Mouse (Mus musculus) liver, embryonic 15.5 days (tissue): Measurements from ENCODE around the gene Dennd1a. TPM values are rescaled to one million over a fixed set of nuclear protein-coding genes. Genes with fewer than 3 reads are reported as not detected.

Experiments
- ATAC-seq: fragments of 200-750 bp; cut with Nextera tagmentation; 2 replicates; pipeline ENCODE4 v1.8.0; 2017; ENCODE audit warnings: moderate number of reproducible peaks, mild to moderate bottlenecking, moderate library complexity; ENCODE audit not compliant: insufficient read depth
- H3K27ac ChIP-seq: fragments of 300-500 bp; sonication (generic); replicated peaks from 2 replicates; pipeline ENCODE4 v1.5.1; 2015; ENCODE audit warnings: mild to moderate bottlenecking, inconsistent platforms
- H3K27me3 ChIP-seq: fragments of 300-500 bp; sonication (generic); 2 replicates; pipeline ENCODE4 v1.6.1; 2015; ENCODE audit warnings: mild to moderate bottlenecking, inconsistent platforms
- H3K36me3 ChIP-seq: fragments of 300-500 bp; sonication (generic); replicated peaks from 2 replicates; pipeline ENCODE4 v1.6.1; 2015; ENCODE audit warnings: moderate library complexity, mild to moderate bottlenecking, inconsistent platforms
- H3K4me1 ChIP-seq: fragments of 300-500 bp; sonication (generic); replicated peaks from 2 replicates; pipeline ENCODE4 v1.6.1; 2015; ENCODE audit warnings: inconsistent platforms
- H3K4me2 ChIP-seq: fragments of 300-500 bp; sonication (generic); 2 replicates; pipeline ENCODE4 v1.6.1; 2015; ENCODE audit warnings: moderate library complexity, mild to moderate bottlenecking, inconsistent platforms
- H3K4me3 ChIP-seq: fragments of 300-500 bp; sonication (generic); replicated peaks from 2 replicates; pipeline ENCODE4 v1.5.1; 2015; ENCODE audit warnings: mild to moderate bottlenecking, inconsistent platforms
- H3K9ac ChIP-seq: fragments of 300-500 bp; sonication (generic); 2 replicates; pipeline ENCODE4 v1.6.1; 2015; ENCODE audit warnings: moderate library complexity, mild to moderate bottlenecking, inconsistent platforms
- H3K9me3 ChIP-seq: fragments of 300-500 bp; sonication (generic); replicated peaks from 2 replicates; pipeline ENCODE4 v1.6.1; 2016; ENCODE audit warnings: inconsistent platforms
- WGBS: fragments of 180-500 bp; shearing (Covaris S2); methylation state at CpG from one replicate; pipeline ENCODE4 v1.1.7; 2015; ENCODE audit warnings: mixed read lengths; ENCODE audit not compliant: insufficient replicate concordance; 5-methylcytosine and 5-hydroxymethylcytosine counted together
- polyA plus RNA-seq: library from polyadenylated mRNA; unstranded; fragments of >200 nt; fragmentation: Nextera tagmentation; extraction: Ambion mirVana; gene quantifications from 2 replicates; pipeline ENCODE4 v1.2.1, GENCODE M21; 2015

Dennd1a gene
- polyA plus RNA-seq, 1 experiment from 2014 or later: 9.9 TPM

GRCm38 (mm10) chr2:38165966-38166365 lies 121.2 kb downstream of the Dennd1a start:
- no peak overlapping the region for H3K4me3 ChIP-seq
- H3K9ac ChIP-seq: no peak overlapping the region
- no peaks in the 10 kb centered on the region for H3K36me3 ChIP-seq
- H3K4me1 ChIP-seq: peaks cover 27% of the 10 kb centered on the region
- no peaks in the 10 kb centered on the region for H3K9me3 ChIP-seq
- no peak overlapping the region for H3K4me2 ChIP-seq
- no peak for ATAC-seq
- H3K27me3 ChIP-seq: no peaks in the 10 kb centered on the region
- 83% methylated on average over 5 of the region's 5 CpGs for WGBS
- H3K27ac ChIP-seq: no peak overlapping the region

GRCm38 (mm10) chr2:38164326-38165035 lies 122.7 kb downstream of the Dennd1a start:
- whole genome bisulfite sequencing: 38% methylated on average over 5 of the region's 5 CpGs
- Histone ChIP-seq H3K4me3 (peak overlapping the region; percentile 28), H3K27me3 (no peaks in the 10 kb centered on the region), H3K4me1 (peaks cover 34% of the 10 kb centered on the region), H3K27ac (no peak overlapping the region), H3K36me3 (no peaks in the 10 kb centered on the region), H3K4me2 (peak overlapping the region; percentile 57), H3K9ac (no peak overlapping the region; the same call in 1 of the 2 replicates), H3K9me3 (no peaks in the 10 kb centered on the region)
- no peak for ATAC-seq

GRCm38 (mm10) chr2:38162486-38162885 lies 124.7 kb downstream of the Dennd1a start:
- Histone ChIP-seq H3K27me3 (no peaks in the 10 kb centered on the region), H3K9me3 (no peaks in the 10 kb centered on the region), H3K27ac (no peak overlapping the region), H3K4me2 (no peak overlapping the region), H3K9ac (no peak overlapping the region), H3K36me3 (no peaks in the 10 kb centered on the region), H3K4me3 (no peak overlapping the region), H3K4me1 (peaks cover 34% of the 10 kb centered on the region)
- no peak for ATAC-seq
- WGBS: 88% methylated on average over 3 of the region's 3 CpGs

GRCm38 (mm10) chr2:38161484-38161883 lies 125.7 kb downstream of the Dennd1a start:
- peak overlapping the region; percentile 25; the same call in 1 of the 2 replicates for H3K4me2 ChIP-seq
- peak overlapping the region; percentile 76 for H3K27ac ChIP-seq
- ATAC-seq: peak; percentile 85
- WGBS: 31% methylated on average over 1 of the region's 1 CpGs
- H3K9me3 ChIP-seq: no peaks in the 10 kb centered on the region
- H3K36me3 ChIP-seq: no peaks in the 10 kb centered on the region
- H3K4me1 ChIP-seq: peaks cover 34% of the 10 kb centered on the region
- H3K27me3 ChIP-seq: no peaks in the 10 kb centered on the region
- no peak overlapping the region for H3K4me3 ChIP-seq
- no peak overlapping the region for H3K9ac ChIP-seq

GRCm38 (mm10) chr2:38159736-38160135 lies 127.5 kb downstream of the Dennd1a start:
- Histone ChIP-seq H3K4me2 (no peak overlapping the region), H3K9ac (no peak overlapping the region), H3K4me3 (no peak overlapping the region), H3K36me3 (no peaks in the 10 kb centered on the region), H3K27ac (no peak overlapping the region), H3K9me3 (no peaks in the 10 kb centered on the region), H3K4me1 (peaks cover 31% of the 10 kb centered on the region), H3K27me3 (no peaks in the 10 kb centered on the region)
- ATAC-seq: no peak
- 96% methylated on average over 1 of the region's 1 CpGs for WGBS

- WGBS: 72% methylated on average over 1 of the region's 1 CpGs
- Histone ChIP-seq H3K9ac (no peak overlapping the region), H3K4me1 (peaks cover 16% of the 10 kb centered on the region), H3K27me3 (no peaks in the 10 kb centered on the region), H3K4me3 (no peak overlapping the region), H3K9me3 (no peaks in the 10 kb centered on the region), H3K4me2 (no peak overlapping the region), H3K36me3 (no peaks in the 10 kb centered on the region), H3K27ac (no peak overlapping the region)
- no peak for ATAC-seq
These were observed 130.2 kb downstream of the Dennd1a start for GRCm38 (mm10) chr2:38157002-38157401.

- no peaks in the 10 kb centered on the region for H3K27me3 ChIP-seq
- H3K4me2 ChIP-seq: no peak overlapping the region
- no peaks in the 10 kb centered on the region for H3K9me3 ChIP-seq
- H3K9ac ChIP-seq: no peak overlapping the region
- H3K27ac ChIP-seq: no peak overlapping the region
- H3K4me3 ChIP-seq: no peak overlapping the region
- peaks cover 8% of the 10 kb centered on the region for H3K4me1 ChIP-seq
- 18% methylated on average over 2 of the region's 2 CpGs for WGBS
- no peaks in the 10 kb centered on the region for H3K36me3 ChIP-seq
- no peak for ATAC-seq
These were observed 131.2 kb downstream of the Dennd1a start for GRCm38 (mm10) chr2:38156001-38156400.

- Histone ChIP-seq H3K4me2 (no peak overlapping the region), H3K9ac (no peak overlapping the region), H3K9me3 (no peaks in the 10 kb centered on the region), H3K36me3 (no peaks in the 10 kb centered on the region), H3K27me3 (no peaks in the 10 kb centered on the region), H3K4me1 (peaks cover 26% of the 10 kb centered on the region), H3K4me3 (no peak overlapping the region), H3K27ac (no peak overlapping the region)
- no peak for ATAC-seq
These were observed 142.4 kb downstream of the Dennd1a start for GRCm38 (mm10) chr2:38144831-38145230.

GRCm38 (mm10) chr2:38144067-38144779 lies 143.0 kb downstream of the Dennd1a start:
- Histone ChIP-seq H3K27me3 (no peaks in the 10 kb centered on the region), H3K27ac (no peak overlapping the region), H3K9ac (no peak overlapping the region), H3K4me1 (peaks cover 26% of the 10 kb centered on the region), H3K4me3 (no peak overlapping the region), H3K4me2 (no peak overlapping the region), H3K36me3 (no peaks in the 10 kb centered on the region), H3K9me3 (no peaks in the 10 kb centered on the region)
- WGBS: 65% methylated on average over 8 of the region's 8 CpGs
- ATAC-seq: no peak

GRCm38 (mm10) chr2:38142905-38143304 lies 144.3 kb downstream of the Dennd1a start:
- H3K36me3 ChIP-seq: no peaks in the 10 kb centered on the region
- no peaks in the 10 kb centered on the region for H3K9me3 ChIP-seq
- H3K9ac ChIP-seq: no peak overlapping the region
- H3K27ac ChIP-seq: no peak overlapping the region
- ATAC-seq: no peak
- no peak overlapping the region for H3K4me2 ChIP-seq
- WGBS: 45% methylated on average over 5 of the region's 5 CpGs
- no peak overlapping the region for H3K4me3 ChIP-seq
- peaks cover 26% of the 10 kb centered on the region for H3K4me1 ChIP-seq
- H3K27me3 ChIP-seq: no peaks in the 10 kb centered on the region

GRCm38 (mm10) chr2:38142210-38142609 lies 145.0 kb downstream of the Dennd1a start:
- Histone ChIP-seq H3K9ac (no peak overlapping the region), H3K36me3 (no peaks in the 10 kb centered on the region), H3K27me3 (no peaks in the 10 kb centered on the region), H3K4me2 (no peak overlapping the region), H3K4me3 (no peak overlapping the region), H3K4me1 (peaks cover 26% of the 10 kb centered on the region), H3K9me3 (no peaks in the 10 kb centered on the region), H3K27ac (no peak overlapping the region)
- WGBS: 24% methylated on average over 2 of the region's 2 CpGs
- no peak for ATAC-seq
